Mouse (Mus musculus) cerebellum, postnatal 14 days (tissue): ENCODE results near the gene Ppa2.
A peak's percentile ranks its signal among the peaks of the same experiment; 100 is the strongest.

Experiments
- DNase-seq, 2 experiments: peaks; one replicate each; pipeline ENCODE4 v3.0.0; 2021; ENCODE audit warnings: mixed read lengths in 2 of 2

Ppa2 gene

DNA sequence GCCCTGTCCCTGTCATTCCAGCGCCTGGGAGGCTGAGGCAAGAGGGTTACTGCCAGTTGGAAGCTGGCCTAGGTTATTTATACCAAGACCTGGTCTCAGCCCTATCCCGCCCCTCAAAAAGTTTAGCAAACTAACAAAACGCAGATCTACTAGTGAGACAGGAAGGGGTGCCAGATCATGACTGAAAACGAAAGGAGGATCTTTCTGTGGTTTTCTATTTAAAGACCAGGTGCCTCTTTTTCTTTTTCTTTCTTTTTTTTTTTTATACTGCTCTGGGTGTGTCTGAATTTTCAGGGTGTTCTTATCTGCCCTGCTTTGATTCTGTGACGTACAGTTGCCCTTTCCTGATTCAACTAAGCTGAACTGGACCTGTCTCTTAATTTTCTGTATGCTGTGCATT lies 22.4 kb downstream of the Ppa2 start:
- DNase-seq = no peak

DNA sequence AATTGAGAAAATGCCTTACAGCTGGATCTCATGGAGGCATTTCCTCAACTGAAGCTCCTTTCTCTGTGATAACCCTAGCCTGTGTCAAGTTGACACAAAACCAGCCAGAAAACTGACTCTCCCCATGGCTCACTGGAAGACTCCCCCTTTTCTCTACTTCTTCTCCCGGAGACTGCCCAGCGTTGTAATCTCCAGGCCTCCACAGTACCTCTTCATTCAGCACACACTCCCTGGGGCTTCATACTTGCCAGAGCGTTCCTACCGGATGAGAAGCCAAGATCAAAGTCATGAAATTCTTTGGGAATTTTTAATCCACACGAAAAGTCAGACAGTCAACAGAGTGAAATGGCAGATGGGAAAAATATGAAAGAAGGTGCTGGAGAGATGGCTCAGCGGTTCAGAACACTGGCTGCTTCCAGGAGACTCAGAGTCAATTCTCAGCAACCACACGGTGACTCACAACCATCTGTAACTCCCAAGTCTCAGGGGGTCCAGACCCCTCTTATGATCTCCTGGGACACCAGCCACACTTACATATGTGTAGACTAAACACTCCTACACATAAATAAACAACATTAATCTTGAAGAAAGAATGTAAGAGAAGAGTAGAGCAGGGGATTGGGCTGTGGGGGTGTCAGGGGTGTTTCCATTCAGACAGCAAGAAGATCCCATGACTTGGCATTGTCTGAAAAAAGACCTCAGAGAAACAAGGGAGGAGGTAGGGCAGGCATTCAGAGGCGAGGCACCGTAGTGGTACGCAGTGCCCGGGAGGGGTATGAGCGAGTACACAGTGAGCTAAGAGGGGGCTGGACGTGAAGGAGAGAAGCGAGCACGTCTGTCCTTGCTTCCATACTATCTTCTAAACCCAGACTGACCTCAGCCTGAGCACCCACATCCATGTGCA lies 23.6 kb downstream of the Ppa2 start:
- DNase-seq = no peak

DNA sequence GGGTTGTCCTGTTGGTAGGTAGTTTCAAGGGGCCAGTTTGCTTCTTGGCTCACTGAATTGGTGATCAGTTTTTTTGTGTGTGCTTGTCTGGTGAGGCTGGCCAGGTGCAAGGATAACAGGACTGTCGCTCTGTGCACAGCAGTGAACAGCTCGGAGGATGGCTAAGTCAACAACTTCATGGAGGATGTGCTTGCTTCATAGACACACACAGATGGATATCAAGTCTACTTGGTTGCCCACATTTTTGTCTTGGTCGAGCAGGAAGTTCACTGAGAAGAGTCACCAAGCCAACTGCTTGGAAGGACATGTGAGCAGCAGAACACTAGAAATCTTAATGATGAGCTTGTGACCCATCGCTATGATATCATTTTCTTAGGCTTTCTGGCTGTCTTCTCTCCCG lies 24.8 kb downstream of the Ppa2 start:
- no peak for DNase-seq

DNA sequence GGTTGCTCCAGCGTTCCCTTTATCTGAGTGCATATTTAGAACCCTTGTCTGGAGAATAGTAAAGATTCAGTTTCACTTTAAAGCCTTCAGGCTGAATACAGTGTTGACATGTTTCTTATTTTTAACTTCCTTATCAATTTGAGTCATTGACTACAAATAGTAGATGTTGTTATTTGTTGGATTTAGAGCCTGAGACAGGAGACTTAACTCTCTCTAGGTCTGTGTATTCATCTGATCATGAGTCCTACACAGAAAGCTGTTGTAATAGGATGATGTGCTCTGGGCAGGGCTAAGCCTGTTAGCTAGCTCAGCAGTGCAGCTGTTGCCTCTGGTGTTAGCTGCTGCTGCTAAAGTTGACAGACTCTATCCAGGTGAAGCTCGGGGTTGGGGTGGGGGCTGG lies 25.3 kb downstream of the Ppa2 start:
- no peak for DNase-seq

DNA sequence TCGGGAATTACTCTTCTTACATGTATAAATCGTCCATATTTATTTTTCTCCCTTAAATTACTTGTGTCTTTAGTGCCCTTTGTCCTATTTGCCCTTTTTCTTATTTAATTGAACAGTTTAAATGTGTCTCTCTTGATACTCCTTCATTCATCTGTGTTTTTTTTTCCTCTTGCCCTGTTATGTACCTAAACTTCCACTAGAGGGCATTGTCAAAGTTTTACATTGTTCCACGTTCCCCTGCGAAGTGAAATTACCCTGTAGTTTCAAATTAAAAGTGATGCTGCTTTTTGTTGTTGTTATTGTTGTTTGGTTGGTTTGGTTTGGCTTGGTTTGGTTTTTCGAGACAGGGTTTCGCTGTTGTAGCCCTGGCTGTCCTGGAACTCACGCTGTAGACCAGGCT lies 26.5 kb downstream of the Ppa2 start:
- no peak for DNase-seq

DNA sequence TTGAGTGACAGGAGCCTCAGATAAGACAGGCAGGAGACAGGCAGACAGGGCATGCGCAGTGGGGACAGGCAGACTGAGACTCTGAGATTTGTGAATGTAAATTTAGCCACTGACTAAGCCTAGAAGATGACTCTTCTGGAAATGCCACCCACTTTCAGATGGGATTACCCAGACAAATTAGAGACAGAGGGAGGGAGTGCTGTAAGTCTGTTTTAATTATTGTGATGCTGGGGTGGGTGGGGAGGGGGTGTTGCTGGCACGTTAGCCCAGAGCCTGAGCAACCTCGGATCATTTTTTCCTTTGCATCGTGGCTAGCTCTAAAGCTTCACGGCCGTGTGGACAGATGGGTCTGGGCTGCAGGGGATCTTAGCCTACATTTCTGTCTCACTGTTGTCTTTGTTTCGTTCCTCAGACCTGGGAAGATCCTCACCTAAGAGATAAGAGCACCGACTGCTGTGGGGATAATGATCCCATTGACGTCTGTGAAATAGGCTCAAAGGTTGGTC lies 29.0 kb downstream of the Ppa2 start:
- peak; percentile 26 to 28 for DNase-seq

DNA sequence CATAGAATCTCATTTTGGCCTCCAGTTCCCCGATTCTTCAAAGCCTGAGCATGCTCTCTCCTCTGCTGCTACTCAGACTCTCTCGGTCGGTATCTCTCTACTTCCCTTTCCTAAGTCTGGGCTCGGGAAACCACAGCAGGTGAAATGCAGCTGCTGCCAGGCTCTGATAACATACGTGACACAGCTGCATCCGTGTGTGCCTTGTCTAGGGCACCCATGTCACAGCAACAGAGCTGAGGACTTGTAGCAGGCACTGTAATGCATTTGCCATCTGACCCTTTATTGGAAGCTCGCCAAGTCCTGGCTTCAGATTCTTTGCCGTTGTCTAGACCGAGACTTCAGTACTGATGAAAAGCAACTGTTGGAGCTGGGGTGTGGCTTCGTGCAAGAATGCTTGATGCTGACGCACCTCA lies 29.5 kb downstream of the Ppa2 start:
- peak; percentile 57 to 66 for DNase-seq

DNA sequence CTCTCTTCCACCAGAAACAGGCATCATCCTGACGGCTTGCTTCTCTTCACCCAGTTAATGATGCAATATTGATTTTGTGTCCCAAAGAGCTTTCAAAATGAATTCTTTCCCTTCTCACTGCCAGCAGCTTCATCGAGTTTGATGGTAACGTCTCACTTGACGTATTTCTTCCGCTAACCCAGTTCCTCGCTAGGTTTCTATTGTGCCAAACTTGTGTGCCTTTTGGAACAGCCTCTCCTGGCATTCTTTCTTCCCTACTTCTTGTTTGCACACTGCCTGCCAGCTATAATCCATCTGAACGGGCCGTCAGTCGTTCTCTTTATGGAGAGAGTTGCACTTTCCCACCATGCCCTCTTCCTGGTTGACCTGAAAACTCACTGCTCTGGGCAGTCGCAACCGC lies 31.2 kb downstream of the Ppa2 start:
- no peak for DNase-seq

DNA sequence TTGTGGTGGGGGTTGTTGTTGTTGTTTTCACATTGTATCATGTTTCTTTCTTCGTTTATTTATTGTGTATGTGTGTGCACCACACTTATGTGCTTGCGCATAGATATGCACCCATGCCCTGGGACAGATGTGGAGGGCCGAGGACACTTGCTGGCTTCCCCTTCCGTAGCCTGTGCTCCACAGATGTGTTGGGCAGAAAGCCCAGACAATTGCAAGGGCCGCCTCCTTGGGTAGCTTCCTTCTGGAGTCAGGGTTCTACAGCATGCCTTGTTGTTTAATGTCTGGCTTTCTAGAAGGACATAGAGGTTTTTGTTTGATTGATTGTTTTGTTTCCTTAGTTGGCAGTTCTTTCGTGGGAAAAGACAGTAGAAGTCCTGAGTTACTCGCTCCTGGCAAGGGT lies 37.6 kb downstream of the Ppa2 start:
- DNase-seq = no peak

DNA sequence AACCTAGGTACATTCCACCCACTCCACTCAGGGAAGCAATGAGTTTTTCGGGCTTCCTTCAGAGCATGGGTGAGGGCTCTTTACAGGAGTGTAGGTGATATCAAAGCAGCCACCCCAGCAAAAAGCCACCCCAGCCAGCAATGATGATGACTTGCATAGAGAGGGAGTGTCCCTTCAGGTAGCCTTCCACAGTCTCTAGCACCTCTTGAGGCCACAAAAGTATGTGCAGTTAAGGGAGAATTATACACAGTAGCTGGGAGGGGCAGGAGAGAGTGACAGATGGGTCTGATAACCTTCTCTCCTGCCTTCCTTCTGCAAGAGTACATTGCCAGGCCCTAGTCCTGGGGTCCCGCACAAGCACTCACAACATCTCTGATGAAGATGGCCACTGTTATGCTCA lies 38.9 kb downstream of the Ppa2 start:
- DNase-seq = no peak

DNA sequence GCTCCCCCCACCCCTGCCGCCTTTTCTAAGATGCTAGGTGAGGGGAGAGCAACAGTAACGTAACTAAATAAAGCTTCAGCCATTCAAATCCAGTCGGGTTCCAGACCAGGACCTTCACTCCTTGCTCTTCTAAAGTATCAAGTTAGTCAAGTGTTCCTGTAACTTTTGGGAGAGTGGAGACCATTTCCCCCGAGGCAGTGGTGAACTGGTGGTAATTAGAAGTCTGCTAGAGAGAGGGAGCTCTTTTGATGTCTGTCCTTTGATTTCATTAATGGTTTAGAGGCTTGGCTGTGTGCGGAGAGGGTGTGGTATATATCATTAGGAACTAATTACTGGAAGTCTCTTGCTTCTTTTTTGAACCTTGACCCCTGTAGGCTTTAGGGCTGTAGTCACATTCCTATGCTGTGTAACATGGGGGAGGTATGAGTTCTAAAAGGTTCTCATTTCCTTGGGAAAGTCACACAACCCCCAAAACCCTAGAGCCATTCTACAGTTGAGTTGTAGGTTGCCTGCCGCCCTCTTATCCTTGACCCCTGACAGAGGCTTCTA lies 47.6 kb downstream of the Ppa2 start:
- DNase-seq = no peak

DNA sequence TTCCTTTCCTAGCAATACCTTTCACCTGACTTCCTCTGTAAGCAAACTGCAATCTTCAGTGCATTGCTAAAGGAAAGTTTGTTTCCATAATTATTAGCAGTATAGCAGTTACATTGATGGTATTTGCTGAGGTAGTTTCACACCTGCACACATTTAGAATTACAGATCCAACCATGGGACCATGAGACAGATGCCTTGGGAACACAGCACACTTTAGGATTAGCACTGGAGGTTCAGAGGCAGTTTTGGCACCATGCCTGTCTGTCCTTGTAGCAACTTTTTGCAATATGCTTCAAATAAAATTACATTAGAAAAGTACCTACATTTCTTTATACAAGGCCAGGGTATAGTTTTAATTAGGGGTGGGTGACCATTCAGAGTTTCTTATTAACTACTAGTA lies 48.1 kb downstream of the Ppa2 start:
- DNase-seq = no peak

DNA sequence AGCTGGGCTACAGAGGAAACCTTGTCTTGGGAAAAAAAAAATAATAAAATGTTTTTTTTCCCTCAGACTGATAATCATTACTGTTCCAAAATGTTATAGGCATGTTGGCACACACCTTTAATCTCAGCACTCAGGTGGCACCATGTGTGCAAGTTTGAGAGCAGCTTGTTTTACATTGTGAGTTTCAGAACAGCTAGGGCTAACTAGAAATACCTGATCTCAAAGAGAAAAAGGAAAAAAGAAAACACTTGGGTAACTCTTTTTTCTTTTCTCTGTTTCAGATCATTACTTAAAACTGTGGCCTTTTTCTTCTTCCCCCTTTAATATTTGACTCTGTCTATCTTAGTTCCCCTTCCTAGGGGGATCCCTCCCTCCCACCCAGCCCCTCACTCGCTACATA lies 51.5 kb downstream of the Ppa2 start:
- DNase-seq = no peak

DNA sequence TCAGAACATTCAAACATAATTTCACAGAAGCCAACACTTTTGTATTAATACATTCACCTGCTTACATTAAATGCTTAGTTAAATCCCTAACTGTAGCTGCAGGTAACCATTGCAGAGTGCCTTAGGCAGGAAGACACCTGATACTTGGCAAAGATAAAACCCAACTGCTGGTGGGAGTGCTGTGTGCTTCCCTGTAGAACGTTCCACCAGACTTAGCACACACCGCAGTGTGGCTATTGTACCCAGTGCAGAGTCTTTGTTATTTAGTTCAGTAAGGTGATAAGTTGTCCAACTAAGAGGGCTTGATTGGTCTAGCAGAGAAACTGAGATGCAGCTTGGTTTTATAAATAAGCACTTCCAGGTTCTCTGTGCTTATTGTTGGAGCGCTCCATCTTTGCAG lies 54.2 kb downstream of the Ppa2 start:
- no peak for DNase-seq

DNA sequence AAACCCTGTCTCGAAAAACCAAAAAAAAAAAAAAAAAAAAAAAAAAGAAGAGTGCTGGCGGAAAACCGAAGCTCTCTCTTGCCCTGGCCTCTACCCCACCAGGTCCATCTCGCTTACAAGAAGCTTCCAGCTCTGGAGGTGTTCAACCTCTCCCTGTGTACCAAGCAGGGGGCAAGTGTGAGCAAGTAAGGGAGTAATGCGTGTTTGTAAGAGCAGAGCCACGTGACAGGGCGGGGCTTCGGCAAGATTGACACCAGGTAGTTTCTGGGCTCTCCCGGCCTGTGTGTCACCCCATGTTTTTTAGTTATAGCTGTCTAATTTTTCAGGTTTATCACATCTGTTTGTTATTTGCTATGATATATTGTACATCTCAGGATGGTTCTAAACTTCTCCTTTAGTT lies 56.2 kb downstream of the Ppa2 start:
- DNase-seq = no peak

DNA sequence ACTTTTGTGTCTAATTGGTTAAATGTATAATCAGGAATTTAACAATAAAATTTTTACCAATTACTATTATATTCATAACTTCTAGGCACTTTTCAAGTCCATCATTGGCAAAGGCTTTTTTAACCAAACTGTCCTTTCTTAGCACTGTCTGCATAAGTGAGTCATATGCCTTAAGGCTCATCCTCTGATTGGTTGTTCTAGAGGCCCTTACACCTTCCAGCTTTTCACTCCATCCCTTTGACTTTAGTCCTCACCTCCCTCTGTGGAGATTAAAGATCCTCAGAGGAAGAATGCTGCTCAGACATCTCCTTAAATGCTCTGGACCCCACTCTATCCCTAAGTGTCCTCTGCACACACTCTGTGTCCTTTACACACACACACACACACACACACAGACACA lies 68.3 kb downstream of the Ppa2 start:
- DNase-seq = no peak

DNA sequence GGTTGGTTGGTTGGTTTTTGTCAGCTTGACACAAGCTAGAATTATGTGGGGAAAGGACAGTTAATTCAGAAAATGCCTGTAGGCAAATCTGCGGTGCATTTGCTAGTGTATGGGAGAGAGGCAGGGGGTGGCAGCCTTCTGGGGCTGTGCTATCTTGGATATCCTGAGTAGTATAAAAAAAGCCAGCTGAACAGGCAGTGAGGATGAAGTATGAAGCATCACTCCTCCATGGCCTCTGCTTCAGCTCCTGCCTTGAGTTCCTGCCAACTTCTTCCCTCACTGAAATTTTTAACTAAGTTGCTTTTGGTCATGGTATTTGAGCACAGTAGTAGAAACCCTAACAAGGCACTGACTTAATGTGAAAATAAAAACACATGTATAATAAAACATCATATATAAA lies 70.1 kb downstream of the Ppa2 start:
- DNase-seq = no peak

DNA sequence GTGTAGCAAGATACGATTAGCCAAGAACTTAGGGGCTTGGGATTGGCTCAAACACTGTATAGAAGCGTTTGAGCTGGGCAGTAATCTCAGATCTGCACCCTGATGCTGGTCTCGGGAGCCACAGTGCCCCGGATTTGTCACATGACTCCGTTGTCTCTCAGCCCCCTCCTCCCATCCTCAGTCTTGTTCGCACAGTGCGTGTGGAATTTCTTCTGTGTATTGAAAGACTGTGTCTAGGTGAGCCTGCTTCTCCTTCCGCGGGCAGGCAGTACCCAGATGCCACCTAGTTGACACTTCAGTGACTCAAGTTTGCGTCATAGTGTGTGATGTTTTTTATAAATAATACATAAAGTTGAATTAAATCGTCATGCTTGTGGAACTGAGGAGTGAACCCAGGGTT lies 71.6 kb downstream of the Ppa2 start:
- DNase-seq = no peak

DNA sequence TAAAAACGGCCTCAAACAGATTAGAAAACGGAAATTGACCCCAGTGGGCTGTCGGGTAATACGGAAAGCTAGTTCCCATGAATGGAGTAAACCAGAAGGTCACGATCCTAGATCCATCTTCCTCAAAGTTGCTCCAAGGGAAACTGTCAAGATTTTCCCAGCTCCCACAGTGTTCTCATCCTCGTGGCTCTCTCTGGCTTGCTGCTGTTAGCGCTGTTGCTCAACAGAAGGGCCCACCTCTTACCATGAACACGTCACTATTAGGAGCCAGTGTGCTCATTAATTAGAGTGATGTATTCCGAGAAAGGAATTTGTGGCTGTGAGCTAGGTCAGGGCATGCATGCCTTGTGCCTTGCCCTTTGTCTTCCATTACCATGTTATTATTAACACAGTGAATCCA lies 72.2 kb downstream of the Ppa2 start:
- DNase-seq = no peak

DNA sequence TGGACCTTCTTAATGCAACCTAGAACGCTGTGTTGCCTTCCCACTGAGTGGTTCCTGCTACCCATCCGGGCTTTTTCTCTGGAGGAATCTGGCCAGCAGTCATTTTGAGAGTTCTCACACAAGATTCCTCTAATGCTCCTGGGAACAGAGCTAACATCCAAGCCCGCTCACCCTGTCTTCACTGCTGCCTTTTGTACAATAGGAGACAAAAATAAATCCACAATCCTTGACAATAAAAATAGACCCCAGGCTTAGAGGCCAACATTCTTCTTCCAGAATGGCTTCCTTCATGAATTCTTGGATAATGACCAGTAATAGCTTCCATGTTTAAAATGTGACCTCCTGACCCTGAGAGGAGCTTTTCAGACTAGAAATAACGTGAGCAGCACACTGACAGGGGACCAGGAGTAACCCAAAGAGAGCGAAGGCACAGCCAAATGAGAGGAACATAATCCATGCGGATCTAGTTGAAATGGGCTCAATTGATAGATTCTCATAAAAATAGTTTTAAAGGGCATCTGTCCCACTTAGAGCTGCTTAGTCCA lies 74.3 kb downstream of the Ppa2 start:
- no peak for DNase-seq

DNA sequence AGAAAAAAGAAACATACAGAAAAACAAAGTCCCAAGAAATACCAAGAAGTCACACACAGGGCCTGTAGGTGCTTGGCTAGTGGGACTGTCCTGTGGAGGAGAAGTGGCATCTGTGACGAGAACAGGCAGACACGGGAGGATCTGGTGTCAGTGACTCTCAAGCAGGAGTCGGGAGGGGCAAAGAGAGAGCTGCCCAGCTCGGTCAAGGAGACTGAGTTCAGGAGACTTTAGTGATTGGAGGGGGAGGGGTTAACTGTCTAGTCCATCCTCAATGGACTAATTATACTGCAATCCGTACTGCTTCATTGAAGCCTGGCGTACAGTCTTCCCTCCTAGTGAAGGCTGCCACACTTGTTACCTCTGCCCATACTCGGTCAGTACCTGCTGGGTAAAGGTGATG lies 77.4 kb downstream of the Ppa2 start:
- no peak for DNase-seq

DNA sequence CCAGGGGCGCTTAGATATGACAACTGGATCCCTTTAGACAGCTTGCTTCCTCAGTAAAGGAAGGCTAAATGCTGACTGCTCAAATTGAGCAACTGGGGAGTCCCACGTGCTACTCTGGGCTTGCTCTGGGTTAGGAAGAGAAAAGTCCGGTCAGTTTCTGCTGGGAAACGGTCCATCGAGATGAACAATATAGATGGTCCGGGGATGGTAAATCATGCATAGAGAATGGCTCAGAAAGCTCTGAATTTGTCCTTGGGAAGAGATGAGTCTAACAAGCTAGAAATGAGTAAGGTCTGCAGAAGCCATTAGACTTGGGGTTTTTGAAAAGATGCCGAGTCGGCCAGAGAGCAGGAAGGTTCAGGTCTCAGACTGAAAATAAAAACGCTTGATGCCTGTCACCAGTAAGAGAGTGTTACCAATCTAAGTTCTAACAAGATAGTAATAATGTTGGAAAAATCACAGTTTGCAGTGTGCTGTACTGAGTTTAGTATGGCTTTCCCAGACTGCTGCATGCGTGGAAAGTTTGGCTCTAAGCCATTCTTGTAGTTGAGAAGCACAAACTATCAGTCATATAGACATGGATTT lies 80.0 kb downstream of the Ppa2 start:
- no peak for DNase-seq

DNA sequence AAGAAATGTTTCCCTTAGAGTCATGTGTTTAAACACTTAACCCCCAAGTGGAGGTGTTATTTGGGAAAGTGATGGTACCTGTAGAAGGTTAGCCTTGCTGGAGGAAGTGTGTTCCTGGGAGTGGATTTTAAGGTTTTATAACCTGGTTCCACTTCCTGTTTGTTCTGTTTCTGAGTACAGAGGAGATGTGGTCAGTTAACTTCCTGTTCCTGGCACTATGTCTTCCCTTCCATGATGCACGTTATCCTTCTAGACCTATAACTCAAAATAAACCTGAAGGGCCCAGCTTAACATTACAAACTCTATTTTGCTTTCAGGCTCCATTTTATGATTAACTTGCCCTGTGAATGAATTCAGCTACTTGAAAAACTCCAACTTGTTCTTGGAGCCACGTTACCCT lies 84.6 kb downstream of the Ppa2 start:
- DNase-seq = no peak

DNA sequence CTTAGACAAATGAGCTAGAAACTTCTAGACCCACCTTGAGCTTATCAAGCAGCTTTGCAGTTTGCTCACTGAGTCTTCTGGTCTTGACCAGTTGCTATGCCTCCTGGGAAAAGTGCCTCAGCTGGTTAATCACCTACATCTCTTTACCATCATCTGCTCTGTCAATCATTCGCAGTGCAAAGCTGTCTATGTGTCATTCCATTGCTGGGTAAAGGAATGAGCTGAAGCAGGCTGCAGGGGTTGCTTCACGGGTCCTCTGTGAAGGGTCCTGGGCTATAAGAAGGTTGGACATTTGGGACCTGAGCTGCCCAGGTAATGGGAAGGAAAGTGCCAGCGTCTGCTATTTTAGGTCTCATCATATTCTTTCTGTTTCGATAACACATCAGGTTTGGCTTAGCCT lies 93.9 kb downstream of the Ppa2 start:
- no peak for DNase-seq
